Mouse (Mus musculus): ENCODE data around the gene Gm17019.
"Not testable (repeated sequence)": the region's sequence is repeated elsewhere in the genome, so short reads cannot be mapped to it uniquely, and the experiment has no call there.

GRCm38 (mm10) chr5:15062385-15062715 lies 29.6 kb upstream of the Gm17019 start:
- not testable (repeated sequence) for TF ChIP-seq CTCF (IDR thresholded peaks at IDR 0.05; ENCODE audit: insufficient read depth, low read length); POLR2A (IDR thresholded peaks at IDR 0.05; ENCODE audit: borderline replicate concordance, extremely low read depth, low read depth, low read length)
